Mouse (Mus musculus): ENCODE measurements around the gene Sptan1. TPM values are rescaled to one million over a fixed set of nuclear protein-coding genes. Genes with fewer than 3 reads are reported as not detected.
A peak's percentile ranks its signal among the peaks of the same experiment; 100 is the strongest.

Sptan1 gene
- polyA plus RNA-seq, 1 experiment from 2014 or later, result 160 TPM

DNA sequence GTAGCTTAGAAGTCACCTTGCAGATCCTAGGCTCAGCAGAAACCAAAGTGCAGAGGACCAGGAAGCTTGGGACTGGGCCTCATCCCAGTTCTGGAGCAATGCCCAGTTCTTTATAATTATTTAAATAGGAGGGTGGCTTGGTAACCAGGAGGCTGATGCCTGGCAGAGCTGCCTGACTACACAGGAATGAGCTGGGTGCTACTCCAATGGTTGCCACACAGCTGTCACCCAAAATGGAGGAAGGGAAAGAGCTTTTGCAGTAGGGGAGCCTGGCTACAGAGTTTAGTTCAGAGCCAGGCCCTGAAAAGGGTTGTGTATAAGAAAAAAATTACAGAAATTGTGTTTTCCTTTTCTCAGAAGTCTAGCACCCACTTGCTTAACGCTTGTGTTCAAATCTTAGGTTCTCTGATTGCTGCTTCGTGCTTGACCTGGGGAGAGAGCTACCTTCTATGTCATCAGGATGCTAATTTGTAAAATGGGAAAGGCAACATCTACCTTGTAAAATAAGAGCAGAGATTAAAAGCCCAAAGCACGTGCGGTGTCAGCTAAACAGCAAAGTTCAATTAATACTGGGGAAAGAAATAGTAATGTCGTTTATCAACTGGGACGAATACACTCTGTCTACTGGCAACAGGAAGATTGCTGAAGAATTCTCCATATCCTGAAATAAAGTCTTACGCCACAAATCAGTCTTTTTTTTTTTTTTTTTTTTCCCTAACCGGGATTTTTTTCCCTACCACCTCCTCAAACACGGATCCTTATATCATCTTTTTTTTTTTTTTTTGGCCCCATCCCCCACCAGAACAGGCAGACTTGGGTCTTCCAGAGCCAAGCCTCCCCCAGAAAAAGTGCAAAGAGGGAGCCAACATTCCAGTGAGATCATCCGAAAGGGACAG lies 758 bp upstream of the Sptan1 start:
- 21% methylated on average over 10 of the region's 10 CpGs for WGBS
- no peak for ATAC-seq (ENCODE audit: low FRiP score)
- Histone ChIP-seq H3K27ac (peak overlapping the region; percentile 93), H3K9me3 (no peaks in the 10 kb centered on the region), H3K4me3 (replicated peaks) (peak overlapping the region; percentile 98), H3K36me3 (replicated peaks) (peaks cover 15% of the 10 kb centered on the region; the same call in 1 of the 2 replicates), H3K9ac (peak overlapping the region; percentile 96), H3K27me3 (no peaks in the 10 kb centered on the region), H3K4me2 (peak overlapping the region; percentile 72), H3K4me1 (peaks cover 45% of the 10 kb centered on the region)

DNA sequence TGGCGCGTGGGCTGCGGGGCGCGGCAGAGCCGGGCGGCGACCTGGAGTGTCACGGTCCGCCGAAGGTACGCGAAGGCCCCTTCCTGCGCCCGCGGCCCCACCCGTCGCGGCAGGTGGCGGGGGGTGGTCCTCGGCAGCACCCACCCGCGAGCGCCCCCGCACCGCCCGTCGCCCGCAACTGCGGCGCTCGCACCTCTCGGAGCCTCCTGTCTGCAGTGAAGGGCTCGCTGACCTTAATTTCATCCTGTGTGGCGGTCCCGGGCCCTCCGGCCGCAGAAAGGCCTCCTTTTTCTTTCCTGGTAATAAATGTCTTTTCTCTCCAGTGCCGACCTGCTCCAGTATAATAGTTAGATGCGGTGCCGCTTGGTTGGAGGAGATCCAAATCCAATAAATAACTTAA lies 546 bp downstream of the Sptan1 start:
- peaks cover 50% of the 10 kb centered on the region for H3K4me1 ChIP-seq
- under 1% methylated on average over 38 of the region's 41 CpGs for WGBS
- peak; percentile 47 for ATAC-seq (ENCODE audit: low FRiP score)

GRCm38 (mm10) chr2:29966826-29967225 lies 1.5 kb downstream of the Sptan1 start:
- peaks cover 52% of the 10 kb centered on the region for H3K4me1 ChIP-seq
- ATAC-seq (ENCODE audit: low FRiP score), result no peak
- no peaks in the 10 kb centered on the region for H3K9me3 ChIP-seq
- peak overlapping the region; percentile 98 for H3K4me3 ChIP-seq (replicated peaks)
- peaks cover 17% of the 10 kb centered on the region; the same call in 1 of the 2 replicates for H3K36me3 ChIP-seq (replicated peaks)
- H3K27ac ChIP-seq, result no peak overlapping the region
- H3K9ac ChIP-seq, result peak overlapping the region; percentile 96
- H3K4me2 ChIP-seq, result peak overlapping the region; percentile 72
- H3K27me3 ChIP-seq, result no peaks in the 10 kb centered on the region
- 74% methylated on average over 2 of the region's 2 CpGs for WGBS

More for the DNA sequence above, 546 bp downstream of the Sptan1 start:
- Histone ChIP-seq H3K36me3 (replicated peaks) (peaks cover 17% of the 10 kb centered on the region; the same call in 1 of the 2 replicates), H3K27me3 (no peaks in the 10 kb centered on the region), H3K4me3 (replicated peaks) (peak overlapping the region; percentile 98), H3K9me3 (no peaks in the 10 kb centered on the region), H3K4me2 (peak overlapping the region; percentile 72), H3K9ac (peak overlapping the region; percentile 96), H3K27ac (peak overlapping the region; percentile 93)

DNA sequence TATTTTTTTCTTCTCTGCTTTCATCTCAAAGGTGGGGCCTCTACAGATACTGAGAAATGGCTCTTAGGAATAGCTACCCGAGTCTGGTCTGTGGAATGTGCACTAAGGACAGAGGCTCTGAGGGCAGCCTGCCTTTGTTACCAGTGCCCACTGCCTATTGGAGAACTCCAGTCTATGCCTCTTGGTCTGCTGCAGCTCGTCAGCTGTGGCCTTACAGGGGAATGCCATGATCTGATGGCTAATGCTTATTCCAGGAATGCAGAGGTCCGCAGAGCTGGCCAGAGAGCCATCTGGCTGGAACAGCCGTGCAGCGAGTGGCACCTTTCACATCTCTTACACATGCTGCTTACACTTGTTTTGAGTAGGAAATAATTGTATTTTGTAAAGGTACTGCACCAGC lies 2.4 kb downstream of the Sptan1 start:
- Histone ChIP-seq H3K4me3 (replicated peaks) (peak overlapping the region; percentile 12; the same call in 1 of the 2 replicates), H3K27ac (no peak overlapping the region), H3K4me2 (peak overlapping the region; percentile 72), H3K27me3 (no peaks in the 10 kb centered on the region), H3K9me3 (no peaks in the 10 kb centered on the region), H3K36me3 (replicated peaks) (peaks cover 17% of the 10 kb centered on the region; the same call in 1 of the 2 replicates), H3K4me1 (peaks cover 57% of the 10 kb centered on the region), H3K9ac (no peak overlapping the region)
- ATAC-seq (ENCODE audit: low FRiP score), result no peak
- 64% methylated on average over 5 of the region's 5 CpGs for WGBS

DNA sequence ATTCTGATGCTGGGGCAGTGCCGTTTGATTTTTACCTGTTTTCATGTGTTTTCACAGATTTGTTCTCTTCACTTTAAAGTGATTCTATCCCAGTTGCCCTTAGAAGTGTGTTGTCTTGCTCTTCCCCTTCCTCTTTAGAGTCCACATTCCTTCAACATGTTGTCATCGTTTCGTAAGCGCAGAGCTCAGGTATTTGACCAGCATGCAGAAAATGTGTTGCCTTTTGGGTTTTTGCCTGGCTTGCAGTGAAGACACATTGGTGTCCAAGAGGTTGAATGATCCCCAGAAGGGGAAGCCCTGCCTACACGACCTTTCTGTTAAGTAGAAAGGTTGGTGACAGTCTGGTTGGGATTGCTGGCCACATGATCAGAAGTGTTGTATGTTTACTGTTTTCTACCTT lies 3.3 kb downstream of the Sptan1 start:
- H3K9me3 ChIP-seq, result no peaks in the 10 kb centered on the region
- peaks cover 57% of the 10 kb centered on the region for H3K4me1 ChIP-seq
- no peak for ATAC-seq (ENCODE audit: low FRiP score)
- 81% methylated on average over 5 of the region's 5 CpGs for WGBS
- no peak overlapping the region for H3K4me2 ChIP-seq
- no peak overlapping the region for H3K27ac ChIP-seq
- H3K9ac ChIP-seq, result no peak overlapping the region
- H3K4me3 ChIP-seq (replicated peaks), result no peak overlapping the region
- peaks cover 17% of the 10 kb centered on the region; the same call in 1 of the 2 replicates for H3K36me3 ChIP-seq (replicated peaks)
- H3K27me3 ChIP-seq, result no peaks in the 10 kb centered on the region

- no peak overlapping the region for H3K4me3 ChIP-seq (replicated peaks)
- peaks cover 40% of the 10 kb centered on the region for H3K4me1 ChIP-seq
- H3K4me2 ChIP-seq, result no peak overlapping the region
- 83% methylated on average over 9 of the region's 9 CpGs for WGBS
- no peaks in the 10 kb centered on the region for H3K9me3 ChIP-seq
- H3K9ac ChIP-seq, result no peak overlapping the region
- no peak for ATAC-seq (ENCODE audit: low FRiP score)
- H3K27ac ChIP-seq, result no peak overlapping the region
- peaks cover 25% of the 10 kb centered on the region for H3K36me3 ChIP-seq (replicated peaks)
- H3K27me3 ChIP-seq, result no peaks in the 10 kb centered on the region
Observed at GRCm38 (mm10) chr2:29971838-29972635, 6.7 kb downstream of the Sptan1 start.

DNA sequence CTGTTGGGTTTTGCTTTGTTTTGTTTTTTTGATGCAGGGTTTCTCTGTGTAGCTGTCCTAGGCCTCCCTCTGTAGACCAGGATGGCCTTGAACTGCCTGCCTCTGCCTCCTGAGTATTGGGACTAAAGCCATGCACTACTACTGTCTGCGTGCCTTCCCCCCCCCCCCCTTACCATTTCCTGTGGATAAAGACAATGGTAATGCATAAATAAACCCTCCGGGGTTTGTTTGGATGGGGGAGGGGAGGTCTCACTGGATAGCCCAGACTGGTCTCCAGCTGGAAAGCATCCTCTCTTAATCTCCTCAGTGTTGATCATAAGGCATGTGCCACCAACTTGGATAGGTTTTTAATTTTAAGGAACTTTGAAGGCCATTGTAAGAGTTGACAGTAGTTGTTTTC lies 8.2 kb downstream of the Sptan1 start:
- Histone ChIP-seq H3K4me2 (no peak overlapping the region), H3K36me3 (replicated peaks) (peaks cover 27% of the 10 kb centered on the region), H3K9me3 (no peaks in the 10 kb centered on the region), H3K4me1 (peaks cover 25% of the 10 kb centered on the region), H3K27ac (no peak overlapping the region), H3K27me3 (no peaks in the 10 kb centered on the region), H3K9ac (no peak overlapping the region), H3K4me3 (replicated peaks) (no peak overlapping the region)
- 25% methylated on average over 2 of the region's 2 CpGs for WGBS
- no peak for ATAC-seq (ENCODE audit: low FRiP score)

DNA sequence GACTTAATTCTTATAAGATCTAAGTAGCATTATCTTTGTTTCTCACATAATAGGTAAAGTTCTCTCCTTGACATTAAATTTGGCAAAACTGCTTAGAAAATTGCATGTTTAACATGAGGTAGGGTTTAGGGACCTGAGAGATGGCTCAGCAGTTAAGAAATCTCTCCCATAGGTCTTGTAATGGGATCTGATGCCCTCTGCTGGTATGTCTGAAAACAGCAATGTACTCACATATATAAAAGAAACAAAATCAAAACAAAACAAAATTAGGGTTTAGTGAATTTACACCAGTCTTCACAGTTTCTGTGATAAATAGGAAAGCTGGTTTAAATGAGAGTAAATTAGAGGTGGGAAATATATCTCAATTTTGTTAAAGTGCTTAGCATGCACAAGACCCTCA lies 11.9 kb downstream of the Sptan1 start:
- Histone ChIP-seq H3K27me3 (no peaks in the 10 kb centered on the region), H3K9me3 (no peaks in the 10 kb centered on the region), H3K4me1 (peaks cover 8% of the 10 kb centered on the region), H3K4me2 (no peak overlapping the region), H3K4me3 (replicated peaks) (no peak overlapping the region), H3K9ac (no peak overlapping the region), H3K27ac (no peak overlapping the region), H3K36me3 (replicated peaks) (peaks cover 46% of the 10 kb centered on the region)
- ATAC-seq (ENCODE audit: low FRiP score), result no peak

- Histone ChIP-seq H3K9ac (no peak overlapping the region), H3K9me3 (no peaks in the 10 kb centered on the region), H3K27me3 (no peaks in the 10 kb centered on the region), H3K27ac (no peak overlapping the region), H3K36me3 (replicated peaks) (peaks cover 78% of the 10 kb centered on the region), H3K4me3 (replicated peaks) (no peak overlapping the region), H3K4me1 (no peaks in the 10 kb centered on the region; the same call in 1 of the 2 replicates), H3K4me2 (no peak overlapping the region)
- no peak for ATAC-seq (ENCODE audit: low FRiP score)
- 89% methylated on average over 1 of the region's 1 CpGs for WGBS
Observed at GRCm38 (mm10) chr2:29980661-29981060, 15.3 kb downstream of the Sptan1 start.

DNA sequence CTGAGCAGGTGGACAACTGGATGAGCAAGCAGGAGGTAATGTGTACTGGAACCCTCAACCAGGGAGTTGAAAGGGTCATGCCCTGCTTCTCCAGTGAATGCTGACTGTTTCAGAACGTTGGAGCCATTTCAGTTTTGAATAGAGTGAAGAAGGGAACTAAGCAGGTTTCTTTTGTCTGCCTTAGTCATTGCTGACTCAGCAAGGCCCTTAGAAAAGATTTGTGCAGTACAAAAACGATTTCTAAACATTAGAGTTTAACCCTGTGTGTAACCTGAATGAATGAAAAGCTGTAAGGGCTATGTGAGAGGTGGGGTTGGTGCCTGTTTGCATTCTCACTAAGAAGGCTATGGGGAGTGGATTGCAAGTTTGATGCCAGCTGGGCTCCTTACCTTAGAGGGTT lies 26.6 kb downstream of the Sptan1 start:
- Histone ChIP-seq H3K4me3 (replicated peaks) (no peak overlapping the region), H3K9me3 (no peaks in the 10 kb centered on the region), H3K36me3 (replicated peaks) (peaks cover 97% of the 10 kb centered on the region), H3K27me3 (no peaks in the 10 kb centered on the region), H3K27ac (no peak overlapping the region), H3K9ac (no peak overlapping the region), H3K4me1 (no peaks in the 10 kb centered on the region), H3K4me2 (no peak overlapping the region)
- WGBS, result 54% methylated on average over 2 of the region's 2 CpGs
- no peak for ATAC-seq (ENCODE audit: low FRiP score)

GRCm38 (mm10) chr2:30009101-30009500 lies 43.7 kb downstream of the Sptan1 start:
- H3K27ac ChIP-seq, result no peak overlapping the region
- no peak overlapping the region for H3K9ac ChIP-seq
- H3K4me1 ChIP-seq, result no peaks in the 10 kb centered on the region
- no peak overlapping the region for H3K4me2 ChIP-seq
- no peak for ATAC-seq (ENCODE audit: low FRiP score)
- H3K9me3 ChIP-seq, result no peaks in the 10 kb centered on the region
- 87% methylated on average over 1 of the region's 1 CpGs for WGBS
- peaks cover 98% of the 10 kb centered on the region for H3K36me3 ChIP-seq (replicated peaks)
- no peaks in the 10 kb centered on the region for H3K27me3 ChIP-seq
- H3K4me3 ChIP-seq (replicated peaks), result no peak overlapping the region

DNA sequence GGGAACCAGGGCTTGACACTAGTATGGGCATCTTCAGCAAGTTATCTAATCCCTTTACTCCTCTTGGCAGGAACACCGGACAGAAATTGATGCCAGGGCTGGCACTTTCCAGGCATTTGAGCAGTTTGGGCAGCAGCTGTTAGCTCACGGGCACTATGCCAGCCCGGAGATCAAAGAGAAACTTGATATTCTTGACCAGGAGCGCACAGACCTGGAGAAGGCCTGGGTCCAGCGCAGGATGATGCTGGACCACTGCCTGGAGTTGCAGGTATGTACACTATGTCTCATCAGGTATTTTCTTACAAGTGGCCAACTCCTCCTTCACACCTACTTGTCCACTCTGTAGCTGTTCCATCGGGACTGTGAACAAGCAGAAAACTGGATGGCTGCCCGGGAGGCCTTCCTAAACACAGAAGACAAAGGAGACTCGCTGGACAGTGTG lies 45.5 kb downstream of the Sptan1 start:
- Histone ChIP-seq H3K4me1 (no peaks in the 10 kb centered on the region), H3K36me3 (replicated peaks) (peaks cover 99% of the 10 kb centered on the region), H3K9ac (no peak overlapping the region), H3K9me3 (no peaks in the 10 kb centered on the region), H3K4me2 (no peak overlapping the region), H3K27me3 (no peaks in the 10 kb centered on the region), H3K4me3 (replicated peaks) (no peak overlapping the region), H3K27ac (no peak overlapping the region)
- whole genome bisulfite sequencing, result 96% methylated on average over 8 of the region's 8 CpGs
- ATAC-seq (ENCODE audit: low FRiP score), result no peak
